Mouse (Mus musculus): ENCODE results near the gene Mtor. TPM values are rescaled to one million over a fixed set of nuclear protein-coding genes. Genes with fewer than 3 reads are reported as not detected.
A peak's percentile ranks its signal among the peaks of the same experiment; 100 is the strongest.

Mtor gene
- polyA plus RNA-seq, 1 experiment, result 29.7 TPM

GRCm38 (mm10) chr4:148448853-148449245 lies 438 bp downstream of the Mtor start:
- Histone ChIP-seq H3ac (ENCODE audit: control insufficient read depth, insufficient read length) (peak overlapping the region; percentile 8), H3K27me3 (ENCODE audit: control insufficient read depth, insufficient read depth, insufficient read length) (no peaks in the 10 kb centered on the region), H3K36me3 (ENCODE audit: control insufficient read depth, insufficient read depth) (peaks cover 11% of the 10 kb centered on the region), H3K4me2 (ENCODE audit: low read depth) (peak overlapping the region; percentile 87), H3K79me2 (ENCODE audit: control insufficient read depth, insufficient read depth) (peaks cover 18% of the 10 kb centered on the region), H3K4me3 (peak overlapping the region; percentile 58)
- TF ChIP-seq MYOG (IDR thresholded peaks at IDR 0.05; ENCODE audit: control insufficient read depth in 1 of 3, insufficient read depth in 1 of 3, insufficient read length in 2 of 3, low read depth in 2 of 3) (peak in 1 of 3 experiments; percentile 15), REST (IDR thresholded peaks at IDR 0.05; ENCODE audit: insufficient read depth, insufficient read length) (no peak), TCF3 (IDR thresholded peaks at IDR 0.05; ENCODE audit: insufficient read length, low read depth) (no peak), USF1 (IDR thresholded peaks at IDR 0.05; ENCODE audit: low read depth) (no peak)

- H3K36me3 ChIP-seq (ENCODE audit: control insufficient read depth, insufficient read depth), result peaks cover 26% of the 10 kb centered on the region
- TF ChIP-seq TCF12 (IDR thresholded peaks at IDR 0.05; ENCODE audit: insufficient read depth, poor library complexity, severe bottlenecking) (no peak), MYOG (IDR thresholded peaks at IDR 0.05; ENCODE audit: control insufficient read depth in 1 of 3, insufficient read depth in 1 of 3, insufficient read length in 2 of 3, low read depth in 2 of 3) (no peak), POLR2AphosphoS2 (IDR thresholded peaks at IDR 0.05; ENCODE audit: insufficient read length, low read depth) (no peak), SRF (IDR thresholded peaks at IDR 0.05; ENCODE audit: control insufficient read depth, insufficient read length, low read depth) (no peak), MYOD1 (IDR thresholded peaks at IDR 0.05; ENCODE audit: control insufficient read depth in 1 of 3, insufficient read length in 2 of 3, low read depth in 2 of 3) (no peak), USF1 (IDR thresholded peaks at IDR 0.05; ENCODE audit: low read depth) (no peak), TCF3 (IDR thresholded peaks at IDR 0.05; ENCODE audit: insufficient read length, low read depth) (no peak), CEBPB (IDR thresholded peaks at IDR 0.05; ENCODE audit: insufficient read depth, poor library complexity, severe bottlenecking) (no peak), MAX (IDR thresholded peaks at IDR 0.05; ENCODE audit: low read depth) (no peak), REST (IDR thresholded peaks at IDR 0.05; ENCODE audit: insufficient read depth, insufficient read length) (no peak), E2F4 (IDR thresholded peaks at IDR 0.05; ENCODE audit: insufficient read depth) (no peak), POLR2A (IDR thresholded peaks at IDR 0.05; ENCODE audit: insufficient read length, low read depth) (no peak)
- no peaks in the 10 kb centered on the region for H3K27me3 ChIP-seq (ENCODE audit: control insufficient read depth, insufficient read depth, insufficient read length)
- H3ac ChIP-seq (ENCODE audit: control insufficient read depth, insufficient read length), result no peak overlapping the region
- no peak overlapping the region for H3K4me3 ChIP-seq
- peaks cover 11% of the 10 kb centered on the region for H3K79me2 ChIP-seq (ENCODE audit: control insufficient read depth, insufficient read depth)
- no peak overlapping the region for H3K4me2 ChIP-seq (ENCODE audit: low read depth)
These were observed 5.3 kb downstream of the Mtor start for GRCm38 (mm10) chr4:148453707-148454106.

GRCm38 (mm10) chr4:148455477-148456025 lies 7.1 kb downstream of the Mtor start:
- no peak overlapping the region for H3K4me2 ChIP-seq (ENCODE audit: low read depth)
- H3K4me3 ChIP-seq, result no peak overlapping the region
- H3K79me2 ChIP-seq (ENCODE audit: control insufficient read depth, insufficient read depth), result no peaks in the 10 kb centered on the region
- H3K27me3 ChIP-seq (ENCODE audit: control insufficient read depth, insufficient read depth, insufficient read length), result no peaks in the 10 kb centered on the region
- H3K36me3 ChIP-seq (ENCODE audit: control insufficient read depth, insufficient read depth), result peaks cover 32% of the 10 kb centered on the region
- TF ChIP-seq E2F4 (IDR thresholded peaks at IDR 0.05; ENCODE audit: insufficient read depth) (no peak), USF1 (IDR thresholded peaks at IDR 0.05; ENCODE audit: low read depth) (no peak), SRF (IDR thresholded peaks at IDR 0.05; ENCODE audit: control insufficient read depth, insufficient read length, low read depth) (no peak), MYOG (IDR thresholded peaks at IDR 0.05; ENCODE audit: control insufficient read depth in 1 of 3, insufficient read depth in 1 of 3, insufficient read length in 2 of 3, low read depth in 2 of 3) (no peak), TCF3 (IDR thresholded peaks at IDR 0.05; ENCODE audit: insufficient read length, low read depth) (no peak), POLR2AphosphoS2 (IDR thresholded peaks at IDR 0.05; ENCODE audit: insufficient read length, low read depth) (no peak), TCF12 (IDR thresholded peaks at IDR 0.05; ENCODE audit: insufficient read depth, poor library complexity, severe bottlenecking) (no peak), MYOD1 (IDR thresholded peaks at IDR 0.05; ENCODE audit: control insufficient read depth in 1 of 3, insufficient read length in 2 of 3, low read depth in 2 of 3) (no peak), POLR2A (IDR thresholded peaks at IDR 0.05; ENCODE audit: insufficient read length, low read depth) (no peak), REST (IDR thresholded peaks at IDR 0.05; ENCODE audit: insufficient read depth, insufficient read length) (no peak), MAX (IDR thresholded peaks at IDR 0.05; ENCODE audit: low read depth) (no peak), CEBPB (IDR thresholded peaks at IDR 0.05; ENCODE audit: insufficient read depth, poor library complexity, severe bottlenecking) (no peak)
- H3ac ChIP-seq (ENCODE audit: control insufficient read depth, insufficient read length), result no peak overlapping the region

GRCm38 (mm10) chr4:148460656-148461284 lies 12.4 kb downstream of the Mtor start:
- H3K27me3 ChIP-seq (ENCODE audit: control insufficient read depth, insufficient read depth, insufficient read length), result no peaks in the 10 kb centered on the region
- H3K36me3 ChIP-seq (ENCODE audit: control insufficient read depth, insufficient read depth), result peaks cover 39% of the 10 kb centered on the region
- H3K4me3 ChIP-seq, result no peak overlapping the region
- H3K79me2 ChIP-seq (ENCODE audit: control insufficient read depth, insufficient read depth), result no peaks in the 10 kb centered on the region
- TF ChIP-seq MYOG (IDR thresholded peaks at IDR 0.05; ENCODE audit: control insufficient read depth in 1 of 3, insufficient read depth in 1 of 3, insufficient read length in 2 of 3, low read depth in 2 of 3) (no peak), POLR2AphosphoS2 (IDR thresholded peaks at IDR 0.05; ENCODE audit: insufficient read length, low read depth) (no peak), MYOD1 (IDR thresholded peaks at IDR 0.05; ENCODE audit: control insufficient read depth in 1 of 3, insufficient read length in 2 of 3, low read depth in 2 of 3) (no peak)
- no peak overlapping the region for H3ac ChIP-seq (ENCODE audit: control insufficient read depth, insufficient read length)
- no peak overlapping the region for H3K4me2 ChIP-seq (ENCODE audit: low read depth)

GRCm38 (mm10) chr4:148461772-148462171 lies 13.4 kb downstream of the Mtor start:
- no peaks in the 10 kb centered on the region for H3K27me3 ChIP-seq (ENCODE audit: control insufficient read depth, insufficient read depth, insufficient read length)
- TF ChIP-seq MAX (IDR thresholded peaks at IDR 0.05; ENCODE audit: low read depth) (no peak), E2F4 (IDR thresholded peaks at IDR 0.05; ENCODE audit: insufficient read depth) (no peak), TCF12 (IDR thresholded peaks at IDR 0.05; ENCODE audit: insufficient read depth, poor library complexity, severe bottlenecking) (no peak), USF1 (IDR thresholded peaks at IDR 0.05; ENCODE audit: low read depth) (no peak), CEBPB (IDR thresholded peaks at IDR 0.05; ENCODE audit: insufficient read depth, poor library complexity, severe bottlenecking) (no peak), MYOG (IDR thresholded peaks at IDR 0.05; ENCODE audit: control insufficient read depth in 1 of 3, insufficient read depth in 1 of 3, insufficient read length in 2 of 3, low read depth in 2 of 3) (no peak), REST (IDR thresholded peaks at IDR 0.05; ENCODE audit: insufficient read depth, insufficient read length) (no peak), SRF (IDR thresholded peaks at IDR 0.05; ENCODE audit: control insufficient read depth, insufficient read length, low read depth) (no peak)
- no peak overlapping the region for H3ac ChIP-seq (ENCODE audit: control insufficient read depth, insufficient read length)
- no peak overlapping the region for H3K4me3 ChIP-seq
- H3K4me2 ChIP-seq (ENCODE audit: low read depth), result no peak overlapping the region
- no peaks in the 10 kb centered on the region for H3K79me2 ChIP-seq (ENCODE audit: control insufficient read depth, insufficient read depth)
- peaks cover 36% of the 10 kb centered on the region for H3K36me3 ChIP-seq (ENCODE audit: control insufficient read depth, insufficient read depth)
